Mouse (Mus musculus) embryo, embryonic 11.5 days (tissue): ENCODE measurements at regions not wholly inside any gene's neighbourhood (a gene's known extent, or its start where the extent isn't known, plus 50 kb on each side); places are given as distances from the start of the nearest gene placed in this dataset.

Experiments
- DNase-seq: peaks from one replicate; pipeline ENCODE4 v3.0.0-alpha.2; 2012; ENCODE audit warnings: low read depth, low spot score

DNA sequence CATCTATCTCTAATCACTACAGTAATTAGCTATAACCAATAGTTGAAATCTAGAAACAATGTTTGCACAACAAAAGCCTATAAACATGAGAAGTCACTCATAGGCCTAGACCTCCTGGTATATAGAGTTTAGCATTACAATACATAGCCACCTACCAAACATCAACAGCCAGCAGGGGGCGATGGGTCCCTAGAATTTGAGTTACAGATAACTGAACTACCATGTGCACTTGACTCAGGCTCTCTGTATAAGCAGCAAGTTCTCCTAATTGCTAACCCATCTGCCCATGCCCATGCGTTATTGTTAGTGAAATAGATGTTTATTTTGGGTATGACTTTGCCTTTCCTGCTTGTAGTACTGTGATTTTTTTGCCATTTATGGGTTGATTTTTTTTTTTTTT, 106.9 kb upstream of the Tgif2lx2 start:
- DNase-seq: peak; percentile 0

DNA sequence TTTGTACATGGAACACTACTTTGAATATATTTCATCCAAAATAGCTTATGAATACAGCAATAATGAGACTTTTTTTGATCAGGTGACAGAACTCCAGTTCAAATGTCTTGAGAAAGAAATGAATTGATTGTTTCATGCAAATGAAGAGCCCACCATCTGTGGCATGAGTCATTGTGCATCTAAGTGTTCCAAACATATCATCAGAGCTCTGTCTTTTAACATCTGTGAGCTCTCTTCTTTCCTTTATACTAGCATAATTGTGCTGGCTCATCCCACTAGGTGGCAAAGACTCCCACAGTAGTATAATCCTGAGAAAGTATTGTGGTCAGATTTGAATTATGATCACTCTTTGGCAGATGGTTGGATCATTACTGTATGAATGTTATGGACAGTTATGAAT, 70.1 kb upstream of the Tgif2lx2 start:
- no peak for DNase-seq
